Mouse (Mus musculus) CH12.LX (cell line): ENCODE data around the gene Klhl28. TPM values are rescaled to one million over a fixed set of nuclear protein-coding genes. Genes with fewer than 3 reads are reported as not detected.

ENCODE experiments used
- DNase-seq: peaks from one replicate; pipeline ENCODE4 v3.0.0-alpha.2; 2013; ENCODE audit errors: extremely low read depth
- H3K27ac ChIP-seq: 2 replicates; pipeline ENCODE4 v1.5.1; 2012; ENCODE audit warnings: low read depth, mild to moderate bottlenecking, control low read depth, moderate library complexity; ENCODE audit not compliant: insufficient read depth
- H3K27me3 ChIP-seq: replicated peaks from 2 replicates; pipeline ENCODE3; 2012; ENCODE audit warnings: inconsistent platforms
- H3K36me3 ChIP-seq, 2 experiments: replicated peaks in 1 of 2; 2 replicates each; pipeline versions ENCODE3 to v1.6.1; 2012; ENCODE audit warnings: inconsistent platforms in 1 of 2, low read length in 1 of 2, mild to moderate bottlenecking in 1 of 2, mixed read lengths in 1 of 2, moderate library complexity in 1 of 2; ENCODE audit not compliant: control insufficient read depth in 1 of 2, insufficient read depth in 1 of 2
- H3K4me1 ChIP-seq, 2 experiments: 2 replicates each; pipeline ENCODE4 v1.6.1; 2012; ENCODE audit warnings: inconsistent platforms in 1 of 2, moderate library complexity in 1 of 2; ENCODE audit not compliant: insufficient read depth in 2 of 2, control insufficient read depth in 1 of 2
- H3K4me2 ChIP-seq: 2 replicates; pipeline ENCODE4 v1.6.1; 2012; ENCODE audit warnings: low read depth, mild to moderate bottlenecking, control low read depth; ENCODE audit not compliant: poor library complexity, insufficient read depth, severe bottlenecking
- H3K4me3 ChIP-seq, 3 experiments: fragments of 150-350 bp in 1 of 3; sonication (generic) in 1 of 3; replicated peaks in 1 of 3; 2 replicates each; pipeline versions ENCODE3 to v1.5.1; 2011 to 2012; ENCODE audit warnings: low read depth in 2 of 3, low read length in 2 of 3, mild to moderate bottlenecking in 2 of 3, moderate library complexity in 2 of 3, control low read depth in 1 of 3, improper control_type of control experiment in 1 of 3, inconsistent platforms in 1 of 3, mixed read lengths in 1 of 3; ENCODE audit not compliant: poor library complexity in 1 of 3
- H3K79me2 ChIP-seq: replicated peaks from 2 replicates; pipeline ENCODE4 v1.6.1; 2012; ENCODE audit warnings: mild to moderate bottlenecking, moderate library complexity; ENCODE audit not compliant: control insufficient read depth, poor library complexity, insufficient read depth, severe bottlenecking; ENCODE audit errors: extremely low read depth
- H3K9ac ChIP-seq: 2 replicates; pipeline ENCODE4 v1.6.1; 2012; ENCODE audit warnings: low read depth, mild to moderate bottlenecking, control low read depth, moderate library complexity; ENCODE audit not compliant: insufficient read depth
- H3K9me3 ChIP-seq: replicated peaks from 2 replicates; pipeline ENCODE3; 2012; ENCODE audit warnings: low read length, inconsistent platforms, mixed read lengths
- BHLHE40 ChIP-seq: IDR thresholded peaks from 2 replicates; pipeline ENCODE4 v1.6.1; 2011; ENCODE audit warnings: mild to moderate bottlenecking, low read depth, low read length, improper control_type of control experiment
- CTCF ChIP-seq, 2 experiments: IDR thresholded peaks in 1 of 2; conservative IDR thresholded peaks in 1 of 2; 2 replicates each; pipeline ENCODE4 v1.5.1; 2011 to 2012; ENCODE audit warnings: low read depth in 2 of 2, low read length in 2 of 2, improper control_type of control experiment in 1 of 2, inconsistent platforms in 1 of 2, mild to moderate bottlenecking in 1 of 2, moderate library complexity in 1 of 2
- E2F4 ChIP-seq: IDR thresholded peaks from 2 replicates; pipeline ENCODE4 v1.6.1; 2011; ENCODE audit warnings: low read depth, low read length, improper control_type of control experiment; ENCODE audit not compliant: insufficient replicate concordance
- ELF1 ChIP-seq: IDR thresholded peaks from 2 replicates; pipeline ENCODE4 v1.6.1; 2014; ENCODE audit warnings: low read depth, mild to moderate bottlenecking, inconsistent platforms, low read length, improper control_type of control experiment
- EP300 ChIP-seq: IDR thresholded peaks from 2 replicates; pipeline ENCODE4 v1.6.1; 2011; ENCODE audit warnings: low read length, improper control_type of control experiment
- JUN ChIP-seq: IDR thresholded peaks from 2 replicates; pipeline ENCODE4 v1.6.1; 2011; ENCODE audit warnings: low read depth, mild to moderate bottlenecking, low read length, improper control_type of control experiment, moderate library complexity; ENCODE audit not compliant: insufficient read depth
- JUND ChIP-seq: conservative IDR thresholded peaks from 2 replicates; pipeline ENCODE4 v1.6.1; 2011; ENCODE audit warnings: low read depth, low read length, improper control_type of control experiment
- MXI1 ChIP-seq: IDR thresholded peaks from 2 replicates; pipeline ENCODE4 v1.6.1; 2011; ENCODE audit warnings: mild to moderate bottlenecking, low read depth, low read length, improper control_type of control experiment
- POLR2A ChIP-seq: IDR thresholded peaks from 2 replicates; pipeline ENCODE4 v1.6.1; 2011; ENCODE audit warnings: low read depth, mild to moderate bottlenecking, improper control_type of control experiment, low read length
- POLR2AphosphoS2 ChIP-seq: IDR thresholded peaks from 2 replicates; pipeline ENCODE4 v1.6.1; 2011; ENCODE audit warnings: low read depth, low read length, improper control_type of control experiment
- SIN3A ChIP-seq: IDR thresholded peaks from 2 replicates; pipeline ENCODE4 v1.6.1; 2012; ENCODE audit warnings: low read length, improper control_type of control experiment, inconsistent platforms
- USF2 ChIP-seq: conservative IDR thresholded peaks from 2 replicates; pipeline ENCODE4 v1.6.1; 2011; ENCODE audit warnings: low read depth, low read length, improper control_type of control experiment
- dilution Hi-C: fragments of 300-500 bp; cut with MboI; formaldehyde crosslinking; loops from 2 replicates; pipeline ENCODE4 v1.14.3; 2020; ENCODE audit warnings: low sequenced_read_pairs; ENCODE audit not compliant: extremely low pct_unique_long_range_greater_than_20kb, extremely low pct_ligation_motif_present
- in situ Hi-C: fragments of 300-500 bp; cut with MboI; formaldehyde crosslinking; loops from 3 replicates; pipeline ENCODE4 v1.14.3; 2019; ENCODE audit warnings: low sequenced_read_pairs, low pct_ligation_motif_present, low pct_unique_long_range_greater_than_20kb, mixed read lengths
- polyA plus RNA-seq: library from polyadenylated mRNA; unstranded; fragments of >175 nt; gene quantifications from 2 replicates; pipeline ENCODE4 v1.2.1, GENCODE M21; 2012; ENCODE audit warnings: low read depth; ENCODE audit not compliant: insufficient read length
- total RNA-seq, 2 experiments: library from RNA; depleted of rRNA; stranded (reverse); fragments of 300-350 nt in 1 of 2; fragments of >200 nt in 1 of 2; gene quantifications; 2 replicates each; pipeline ENCODE4 v1.2.3; 2012 to 2014

Klhl28 gene
- total and polyA plus RNA-seq, 3 experiments, result 9.5 to 17.9 (median 16.6) TPM

DNA sequence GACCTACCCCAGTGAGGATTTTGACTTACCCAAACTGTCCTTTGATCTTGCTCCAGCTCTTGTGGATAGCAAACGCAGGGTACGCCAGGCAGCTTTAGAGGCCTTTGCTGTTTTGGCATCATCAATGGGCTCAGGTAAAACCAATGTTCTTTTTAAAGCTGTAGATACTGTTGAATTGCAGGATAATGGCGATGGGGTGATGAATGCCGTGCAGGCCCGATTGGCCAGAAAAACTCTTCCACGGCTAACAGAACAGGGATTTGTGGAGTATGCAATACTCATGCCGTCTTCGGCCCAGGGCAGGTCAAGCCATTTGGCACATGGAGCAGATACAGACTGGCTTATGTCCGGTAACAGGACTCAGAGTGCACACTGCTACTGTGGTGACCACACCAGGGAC is 2.1 kb upstream of the Klhl28 start:
- no peak for TF ChIP-seq JUND
- TF ChIP-seq BHLHE40, result no peak
- 0 out of 2 replicates have a peak, but pooled peaks have one; percentile 17 for TF ChIP-seq POLR2A
- peak; percentile 53; the same call in 1 of the 2 replicates for TF ChIP-seq MXI1
- in situ Hi-C loops, result loop anchor here (10.0 to 25.0 kb wide), 2 partner anchors 97 to 195 kb away; partner anchors contain the start of gene Mis18bp1
- Histone ChIP-seq H3K9ac (peak overlapping the region; percentile 80), H3K36me3 (peaks cover 0 to 10% of the 10 kb centered on the region in 2 experiments), H3K27me3 (no peaks in the 10 kb centered on the region), H3K79me2 (peaks cover 75% of the 10 kb centered on the region), H3K27ac (no peak overlapping the region), H3K4me3 (peak overlapping the region; percentile 79 to 92 (median 87)), H3K4me2 (peak overlapping the region; percentile 93), H3K4me1 (peaks cover 0 to 34% of the 10 kb centered on the region in 2 experiments; a peak in 2 of 4 replicates), H3K9me3 (no peaks in the 10 kb centered on the region)
- no peak for DNase-seq
- dilution Hi-C loops, result no loop called here

DNA sequence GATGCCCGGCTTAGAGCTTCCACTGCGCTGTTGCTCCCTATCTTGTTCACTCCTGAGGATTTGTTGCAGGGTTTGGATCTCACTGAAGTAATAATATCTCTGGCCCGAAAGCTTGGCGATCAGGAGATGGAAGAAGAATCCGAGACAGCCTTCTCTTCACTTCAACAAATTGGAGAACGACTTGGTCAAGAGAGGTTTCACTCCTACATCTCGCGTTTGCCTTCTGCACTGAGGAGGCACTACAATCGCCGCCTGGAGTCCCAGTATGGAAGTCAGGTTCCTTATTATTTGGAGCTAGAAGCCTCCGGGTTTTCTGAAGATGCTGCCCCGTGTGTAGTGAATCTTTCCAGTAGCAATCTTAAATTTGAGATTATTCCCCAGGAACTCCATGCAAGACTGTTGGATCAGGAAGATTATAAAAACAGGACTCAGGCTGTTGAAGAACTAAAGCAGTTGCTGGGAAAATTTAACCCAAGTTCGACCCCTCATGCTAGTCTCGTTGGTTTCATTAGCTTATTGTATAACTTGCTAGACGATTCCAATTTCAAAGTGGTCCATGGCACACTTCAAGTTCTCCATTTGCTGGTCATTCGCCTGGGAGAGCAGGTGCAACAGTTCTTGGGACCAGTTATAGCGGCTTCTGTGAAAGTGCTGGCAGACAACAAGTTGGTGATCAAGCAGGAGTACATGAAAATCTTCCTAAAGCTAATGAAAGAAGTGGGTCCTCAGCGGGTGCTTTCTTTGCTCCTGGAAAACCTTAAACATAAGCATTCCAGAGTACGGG is 1.5 kb upstream of the Klhl28 start:
- in situ Hi-C loops, result loop anchor here (10.0 to 25.0 kb wide), 2 partner anchors 98 to 195 kb away; partner anchors contain the start of gene Mis18bp1
- peak; percentile 54 for DNase-seq
- Histone ChIP-seq H3K9me3 (no peaks in the 10 kb centered on the region), H3K4me1 (peaks cover 0 to 31% of the 10 kb centered on the region in 2 experiments; a peak in 2 of 4 replicates), H3K9ac (peak overlapping the region; percentile 80), H3K27ac (no peak overlapping the region), H3K79me2 (peaks cover 71% of the 10 kb centered on the region), H3K27me3 (no peaks in the 10 kb centered on the region), H3K36me3 (peaks cover 0 to 12% of the 10 kb centered on the region in 2 experiments), H3K4me3 (peak overlapping the region; percentile 79 to 92 (median 87)), H3K4me2 (peak overlapping the region; percentile 93)
- dilution Hi-C loops, result no loop called here
- TF ChIP-seq USF2 (no peak), SIN3A (peak; percentile 46; the same call in 1 of the 2 replicates), CTCF (conservative IDR thresholded peaks at IDR 0.05 in 1 of 2, IDR thresholded peaks at IDR 0.05 in 1 of 2; ENCODE audit: low read depth in 2 of 2, low read length in 2 of 2) (no peak), POLR2AphosphoS2 (no peak), JUN (no peak), EP300 (peak; percentile 24; the same call in 1 of the 2 replicates), POLR2A (no peak), ELF1 (no peak), BHLHE40 (no peak), E2F4 (no peak)
